Mouse (Mus musculus) right cerebral cortex, adult 18-20 months (tissue): ENCODE measurements around the gene Enox1.
A peak's percentile ranks its signal among the peaks of the same experiment; 100 is the strongest.

Source experiments
- DNase-seq: peaks from one replicate; pipeline ENCODE4 v3.0.0; 2022; ENCODE audit warnings: mixed read lengths

Gene Enox1

GRCm38 (mm10) chr14:77470577-77470976 is 314.0 kb downstream of the Enox1 start:
- no peak for DNase-seq

DNA sequence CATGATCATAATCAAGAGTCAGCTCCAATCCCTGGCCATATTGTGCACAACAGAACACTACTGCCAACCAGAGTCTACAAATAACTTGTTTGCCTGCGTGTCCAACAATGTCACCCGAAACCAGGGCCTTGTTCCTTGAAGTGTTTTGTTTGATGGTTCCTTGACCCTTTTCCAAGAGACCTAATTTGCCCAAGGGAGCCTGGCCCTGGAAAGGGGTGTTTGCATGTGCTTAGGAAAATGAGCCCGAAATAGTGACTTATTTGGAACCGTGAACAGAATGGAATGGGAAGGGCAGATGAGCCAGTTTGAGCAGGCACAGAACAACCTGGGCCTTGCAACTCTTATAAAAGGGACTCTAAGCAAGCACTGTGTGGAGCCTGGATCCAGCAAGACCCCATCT is 316.9 kb downstream of the Enox1 start:
- DNase-seq: no peak

GRCm38 (mm10) chr14:77474026-77474425 is 317.5 kb downstream of the Enox1 start:
- no peak for DNase-seq

DNA sequence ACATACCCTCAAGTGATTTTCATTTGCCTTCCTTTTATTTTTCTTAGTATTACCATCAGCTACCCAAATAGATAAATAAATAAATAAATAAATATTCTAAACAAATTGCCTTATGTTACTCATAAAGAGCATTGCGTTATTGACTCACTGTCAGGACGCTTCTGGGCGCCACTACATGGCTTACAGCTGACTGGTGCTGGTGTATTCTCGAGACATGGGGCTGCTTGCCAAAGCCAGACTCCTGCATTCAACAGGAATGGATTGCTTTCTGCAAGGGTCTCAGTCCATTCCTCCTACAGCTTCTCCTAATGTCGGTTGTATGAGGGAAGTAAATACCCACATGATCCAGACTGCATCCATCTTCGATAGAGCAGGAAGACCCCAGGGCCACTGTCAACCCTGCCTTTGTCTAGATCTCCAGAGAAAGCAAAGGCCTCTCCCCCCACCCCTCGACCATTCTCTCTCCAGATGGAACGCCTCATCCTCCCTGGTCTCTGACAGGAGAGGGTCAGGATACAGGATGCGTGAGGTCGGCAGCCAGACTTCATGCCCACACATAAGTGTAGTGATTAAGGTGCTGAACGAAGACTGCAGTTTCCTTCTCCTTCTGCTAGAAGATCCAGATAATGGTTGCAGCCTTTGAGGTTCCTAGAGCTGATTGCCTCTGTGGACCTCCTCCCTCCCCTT is 318.7 kb downstream of the Enox1 start:
- DNase-seq: no peak

GRCm38 (mm10) chr14:77477704-77478103 is 321.1 kb downstream of the Enox1 start:
- DNase-seq: no peak

GRCm38 (mm10) chr14:77478210-77478609 is 321.6 kb downstream of the Enox1 start:
- DNase-seq: no peak

DNA sequence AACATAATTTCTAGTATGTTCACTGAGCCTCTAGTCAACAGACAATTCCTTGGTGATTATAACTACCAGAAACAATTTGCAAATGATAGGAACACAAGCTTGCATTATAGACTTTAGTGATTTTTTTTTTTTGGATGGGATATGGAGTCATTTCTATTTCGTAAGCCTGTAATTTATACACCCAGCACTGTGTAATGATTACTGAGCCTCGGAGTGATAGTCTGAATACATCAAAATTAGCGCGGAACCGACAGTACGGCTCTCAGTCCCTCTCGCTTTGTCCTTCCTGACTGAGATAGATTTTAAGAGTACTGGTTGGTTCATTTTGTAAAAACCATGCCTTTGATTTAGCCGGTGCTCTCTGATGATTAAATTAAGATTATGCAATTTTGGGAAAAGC is 322.1 kb downstream of the Enox1 start:
- DNase-seq: no peak

GRCm38 (mm10) chr14:77483076-77483475 is 326.5 kb downstream of the Enox1 start:
- no peak for DNase-seq

GRCm38 (mm10) chr14:77484951-77485447 is 328.4 kb downstream of the Enox1 start:
- DNase-seq: peak; percentile 52

GRCm38 (mm10) chr14:77490699-77491098 is 334.1 kb downstream of the Enox1 start:
- DNase-seq: no peak

DNA sequence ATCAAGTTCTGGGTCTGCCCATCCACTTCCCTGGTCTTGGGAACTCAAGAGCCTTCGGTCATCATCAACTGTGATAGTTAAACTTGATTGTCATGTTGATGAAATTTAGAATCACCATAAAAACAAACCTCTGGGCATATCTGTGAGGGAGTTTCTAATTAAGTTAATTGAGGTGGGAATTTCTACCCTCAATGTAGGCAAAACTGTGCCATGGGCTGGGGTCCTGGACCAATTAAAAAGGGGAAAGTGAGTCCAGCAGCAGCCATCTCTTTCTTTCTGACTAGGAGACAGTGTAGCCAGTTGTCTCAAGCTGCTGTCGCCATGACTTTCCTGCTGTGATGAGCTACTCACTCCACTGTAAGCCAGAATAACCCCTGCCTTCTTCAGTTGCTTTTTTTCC is 335.2 kb downstream of the Enox1 start:
- no peak for DNase-seq

DNA sequence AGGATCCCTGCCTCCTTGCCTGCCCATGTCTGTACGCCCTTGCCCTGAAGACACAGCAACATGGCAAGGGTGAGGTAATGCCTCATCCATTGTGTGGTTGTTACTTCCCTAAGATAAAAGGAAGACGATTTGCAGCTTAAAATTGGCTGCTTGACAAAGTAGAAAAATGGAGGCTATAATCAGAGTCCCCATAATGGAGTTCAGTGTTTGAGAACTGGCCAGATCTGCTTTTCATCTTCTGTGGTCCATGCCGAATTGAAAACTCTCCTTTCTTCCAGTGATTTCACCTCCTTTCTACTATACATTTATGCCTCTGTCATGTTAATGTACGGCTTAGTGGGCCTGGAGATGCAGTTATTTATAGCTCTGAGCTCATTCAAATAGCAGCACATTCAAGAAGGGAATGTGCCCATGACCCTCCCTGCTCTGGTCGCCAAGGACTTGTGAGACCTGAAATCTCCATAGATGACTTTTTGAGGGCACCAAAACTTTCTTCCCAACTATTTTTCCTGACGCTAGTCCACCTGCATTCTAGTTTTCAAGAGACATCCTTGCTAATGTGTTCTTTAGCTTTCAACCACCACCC is 343.5 kb downstream of the Enox1 start:
- no peak for DNase-seq

- no peak for DNase-seq
These were observed 348.0 kb downstream of the Enox1 start for GRCm38 (mm10) chr14:77504458-77505135.

- no peak for DNase-seq
These were observed 349.8 kb downstream of the Enox1 start for GRCm38 (mm10) chr14:77506341-77506740.

DNA sequence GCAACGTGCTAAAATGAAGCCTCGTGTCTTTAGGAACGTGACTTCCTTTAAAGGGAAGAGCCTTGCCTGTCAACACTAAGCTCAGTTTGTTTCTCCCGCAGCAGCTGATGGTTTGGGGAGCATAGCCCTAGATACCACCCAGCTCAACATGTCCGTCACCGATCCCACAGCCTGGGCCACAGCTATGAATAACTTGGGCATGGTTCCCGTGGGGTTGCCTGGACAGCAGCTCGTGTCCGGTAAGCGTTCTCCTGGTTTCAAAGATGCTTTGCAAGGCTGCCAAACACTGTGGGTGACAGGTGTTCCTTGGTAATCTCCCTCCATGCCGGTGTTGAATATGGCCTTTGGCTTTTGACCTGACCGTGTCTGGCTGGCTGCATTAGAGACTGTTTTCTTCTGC is 351.5 kb downstream of the Enox1 start:
- DNase-seq: no peak

DNA sequence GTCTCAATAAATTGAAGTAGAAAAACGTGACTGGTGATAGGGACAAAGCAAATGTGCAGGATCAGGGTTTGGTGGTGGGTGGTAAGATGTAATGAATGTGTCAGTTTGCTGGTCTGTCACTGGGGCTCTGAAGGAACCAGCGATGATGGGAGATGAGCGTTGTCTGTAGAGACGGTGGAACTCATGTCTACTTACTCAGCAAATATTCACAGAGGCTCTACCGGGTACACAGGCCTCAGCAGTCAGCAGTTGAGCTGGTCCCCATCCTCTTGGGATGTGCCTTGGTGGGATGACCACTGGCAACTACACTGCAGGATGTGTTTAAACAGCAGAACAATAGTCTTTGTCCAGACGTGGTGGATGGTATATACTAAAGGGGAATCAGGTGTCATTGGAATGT is 352.5 kb downstream of the Enox1 start:
- no peak for DNase-seq

DNA sequence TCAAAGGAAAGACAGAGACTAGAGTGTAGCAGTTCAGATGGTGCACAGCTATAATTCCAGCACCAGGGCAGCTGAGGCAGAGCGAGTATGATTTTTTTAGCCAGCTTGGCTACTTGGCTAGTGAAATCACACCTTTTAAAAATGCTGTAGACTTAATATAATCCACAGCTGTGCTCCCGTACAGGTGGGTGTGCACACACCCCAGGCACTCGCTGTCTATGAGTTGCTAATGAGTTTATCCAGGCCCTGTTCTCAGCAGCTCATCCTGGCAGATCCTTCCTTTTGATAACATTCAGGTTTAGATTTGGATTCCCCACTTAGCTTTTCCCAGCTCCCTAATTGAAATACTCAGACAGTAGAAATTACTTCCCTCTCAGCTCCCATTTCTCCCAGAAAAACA is 353.4 kb downstream of the Enox1 start:
- peak; percentile 32 for DNase-seq

DNA sequence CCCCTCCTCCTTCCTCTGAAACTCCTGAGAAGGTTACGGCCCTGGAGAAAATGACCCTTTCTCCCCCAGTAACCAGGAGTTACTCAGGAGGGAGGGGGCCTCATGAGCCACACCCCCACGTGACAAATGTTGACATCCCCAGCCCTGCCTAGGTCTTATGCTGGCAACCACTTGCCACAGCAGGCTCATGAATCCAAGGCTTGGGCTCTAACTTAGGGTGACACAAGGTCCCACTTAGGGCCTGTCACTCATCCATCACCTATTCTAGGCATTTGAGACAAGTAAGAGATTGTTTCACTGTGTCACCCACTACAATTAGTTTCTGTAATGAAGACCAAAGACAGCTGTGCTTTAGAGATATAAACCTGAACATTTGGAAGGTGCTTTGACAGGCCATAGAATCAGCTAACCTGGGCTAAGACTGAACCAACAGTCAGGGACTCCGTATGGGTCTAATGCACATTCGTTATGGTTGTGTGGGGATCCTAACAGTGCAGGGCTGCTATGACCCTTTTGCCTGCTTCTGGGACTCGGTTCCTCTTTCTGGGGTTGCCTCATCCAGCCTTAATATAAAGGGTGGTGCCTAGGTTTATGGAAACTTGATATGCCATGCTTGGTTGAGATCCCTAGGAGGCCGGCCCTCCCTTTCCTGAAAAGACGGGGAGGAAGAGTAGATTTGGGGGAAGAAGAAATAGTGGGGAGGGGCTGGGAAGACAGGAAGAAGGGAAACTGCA is 354.7 kb downstream of the Enox1 start:
- DNase-seq: no peak

- DNase-seq: no peak
These were observed 361.5 kb downstream of the Enox1 start for GRCm38 (mm10) chr14:77518017-77518416.

DNA sequence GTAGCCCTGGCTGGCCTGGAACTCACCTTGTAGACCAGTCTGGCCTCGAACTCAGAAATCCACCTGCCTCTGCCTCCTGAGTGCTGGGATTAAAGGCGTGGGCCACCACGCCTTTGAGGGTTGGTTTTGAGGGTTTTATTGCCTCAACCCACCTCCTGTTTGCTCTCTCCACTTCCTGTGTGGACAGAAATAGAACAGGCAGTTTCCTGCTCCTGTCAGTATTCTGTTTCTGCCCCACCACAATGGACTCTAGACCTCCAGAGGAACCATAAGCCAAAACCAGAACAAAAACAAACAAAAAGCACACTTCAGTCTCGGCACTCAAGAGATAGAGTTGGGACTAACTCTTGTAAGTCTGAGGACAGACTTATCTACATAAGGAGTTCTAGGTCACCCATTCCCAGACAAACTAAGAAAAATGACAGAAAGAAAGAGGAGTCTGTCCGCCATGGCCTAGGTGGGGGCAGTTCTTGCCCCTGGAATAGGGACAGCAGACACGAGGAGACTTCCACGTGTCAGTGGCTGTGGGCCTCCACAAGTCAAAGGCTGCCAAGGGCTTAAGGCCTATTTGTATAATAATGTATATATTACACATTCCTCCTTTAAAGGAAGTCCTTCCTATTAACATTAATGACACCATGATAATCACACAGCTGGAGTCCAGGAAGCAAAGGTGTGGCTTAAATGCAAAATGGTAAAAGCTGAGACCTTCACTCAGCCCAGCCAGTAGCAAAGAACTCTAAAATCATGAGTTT is 362.6 kb downstream of the Enox1 start:
- DNase-seq: no peak

DNA sequence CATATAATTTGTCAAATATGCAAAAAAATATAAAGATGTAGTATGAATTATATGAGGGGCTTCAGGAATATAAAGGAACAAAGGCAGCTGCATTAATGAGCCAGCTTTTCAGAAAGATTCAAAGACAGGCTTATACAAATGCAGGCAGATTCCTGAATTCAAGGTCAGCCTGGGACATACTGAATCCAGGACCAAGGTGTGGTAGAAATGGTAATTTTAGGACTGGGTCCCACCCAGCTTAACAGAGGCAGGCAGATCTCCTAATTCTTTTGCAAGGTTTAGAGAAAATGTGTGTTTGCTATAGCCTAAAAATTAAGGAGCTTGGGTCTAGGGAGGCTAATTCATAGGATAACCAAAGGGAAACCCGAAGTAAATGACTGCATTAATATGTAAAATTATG is 363.1 kb downstream of the Enox1 start:
- DNase-seq: no peak

DNA sequence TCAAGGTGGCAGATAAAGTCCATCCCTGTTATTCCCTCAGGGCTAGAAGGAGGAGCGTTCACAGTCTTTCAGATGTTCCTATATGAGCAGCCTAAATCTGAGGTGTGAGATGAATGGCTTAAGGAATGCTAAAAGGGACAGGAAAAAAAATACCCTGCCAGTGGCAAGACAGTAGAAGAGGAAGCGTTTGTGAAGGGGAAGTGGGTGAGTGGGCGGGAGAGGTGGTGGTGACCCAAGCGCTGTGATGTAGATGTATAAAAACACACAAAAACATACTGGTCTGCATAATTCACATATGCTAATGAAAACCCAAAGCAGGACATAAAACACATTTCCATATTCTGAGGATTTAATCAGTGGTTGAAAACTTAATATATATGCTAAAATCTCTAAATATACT is 367.7 kb downstream of the Enox1 start:
- peak; percentile 37 for DNase-seq

DNA sequence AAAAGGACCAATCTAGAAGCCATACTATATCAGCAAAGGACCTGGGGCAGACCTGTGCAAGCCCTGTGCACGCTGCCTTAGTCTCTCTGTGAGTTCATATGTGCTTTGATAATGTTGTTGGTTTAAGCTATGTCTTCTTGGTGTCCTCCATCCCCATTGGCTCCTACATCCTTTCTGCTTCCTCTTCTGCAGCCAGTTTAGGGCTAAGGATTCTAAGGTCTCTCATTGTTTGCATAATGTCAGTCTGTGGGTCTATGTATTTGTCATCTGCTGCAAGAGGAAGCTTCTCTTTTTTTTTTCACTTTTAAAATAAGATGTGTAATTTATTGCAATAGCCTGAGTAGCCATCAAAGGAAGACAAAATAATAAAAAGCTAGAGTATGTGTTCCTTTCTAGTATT is 369.7 kb downstream of the Enox1 start:
- DNase-seq: no peak
